Comparison of ENCODE assay signal across 11 mouse cellular contexts in genomic region chr11:98752562-98753140, GRCm38 (mm10). TPM values are rescaled to one million over a fixed set of nuclear protein-coding genes. Genes with fewer than 3 reads are reported as not detected.
DNase-seq lines count a peak whose midpoint lies in the region; ATAC-seq lines count a peak whose summit lies in the region.
"Had no signal": no experiment of that assay in that cellular context is flagged by ENCODE, and none has a peak within 500 bp of the region (broad histone marks: within the 10 kb centered on the region; RNA-seq: fewer than 3 reads in every experiment).

No protein-coding gene starts in this region.

- H3K4me2 ChIP-seq in lung, embryonic 16.5 days (ENCODE audit: low read depth, low read length) = no peak overlapping the region
- no peak overlapping the region for H3K4me2 ChIP-seq in kidney, embryonic 16.5 days (replicated peaks; ENCODE audit: low read depth, low read length)
- H3K4me2 ChIP-seq in stomach, embryonic 14.5 days (replicated peaks; ENCODE audit: low read depth, low read length) = no peak overlapping the region

- H3K36me3 ChIP-seq in lung, embryonic 16.5 days (ENCODE audit: control insufficient read depth, insufficient read depth, low read length) = peaks cover 9% of the 10 kb centered on the region
- peaks cover 20% of the 10 kb centered on the region; the same call in 1 of the 2 replicates for H3K36me3 ChIP-seq in kidney, embryonic 16.5 days (ENCODE audit: insufficient read depth, low read length)
- peaks cover 22% of the 10 kb centered on the region for H3K36me3 ChIP-seq in stomach, embryonic 14.5 days (ENCODE audit: control insufficient read depth, insufficient read depth, low read length)

- ATAC-seq in lung, embryonic 16.5 days (ENCODE audit: low read depth) = no peak
- ATAC-seq in kidney, embryonic 16.5 days (ENCODE audit: low FRiP score, low TSS enrichment) = no peak
- ATAC-seq in stomach, embryonic 14.5 days (ENCODE audit: insufficient number of reproducible peaks, insufficient read depth, low FRiP score, low read depth) = no peak

- DNase-seq in heart, adult 11 months = peak; percentile 82
- no peak for DNase-seq in heart, postnatal 14 days
- no peak for DNase-seq in lung, postnatal 36 days
- no peak for DNase-seq in adrenal gland, postnatal 14 days
- no peak for DNase-seq in testis, postnatal 10 days (ENCODE audit: low spot score)
- DNase-seq: cerebellum, postnatal 36 days had no signal

- intact Hi-C loops in heart, postnatal 14 days (cut with DNase I) = no loop called here

- peak overlapping the region; percentile 39; the same call in 1 of the 2 replicates for H3K9ac ChIP-seq in lung, embryonic 16.5 days (ENCODE audit: low read length)
- H3K9ac ChIP-seq in kidney, embryonic 16.5 days (replicated peaks; ENCODE audit: low read length) = peak overlapping the region; percentile 36
- no peak overlapping the region for H3K9ac ChIP-seq in stomach, embryonic 14.5 days (replicated peaks; ENCODE audit: low read depth, low read length)

- H3K4me1 ChIP-seq in lung, embryonic 16.5 days (replicated peaks; ENCODE audit: control insufficient read depth, insufficient read depth, low read length) = peaks cover 75% of the 10 kb centered on the region
- H3K4me1 ChIP-seq in kidney, embryonic 16.5 days (ENCODE audit: insufficient read depth, low read length) = peaks cover 71% of the 10 kb centered on the region
- H3K4me1 ChIP-seq in stomach, embryonic 14.5 days (ENCODE audit: control insufficient read depth, insufficient read depth, low read length) = peaks cover 65% of the 10 kb centered on the region

- peak overlapping the region; percentile 96 for H3K27ac ChIP-seq in lung, embryonic 16.5 days (ENCODE audit: low read length)
- peak overlapping the region; percentile 85 for H3K27ac ChIP-seq in kidney, embryonic 16.5 days (ENCODE audit: low read length)
- peak overlapping the region; percentile 76; the same call in 1 of the 2 replicates for H3K27ac ChIP-seq in stomach, embryonic 14.5 days (ENCODE audit: low read length)

- 76% methylated on average over 10 of the region's 10 CpGs for WGBS in lung, embryonic 16.5 days
- WGBS in kidney, embryonic 16.5 days = 76% methylated on average over 10 of the region's 10 CpGs
- WGBS in stomach, embryonic 14.5 days = 80% methylated on average over 10 of the region's 10 CpGs

- no peak overlapping the region for H3K4me3 ChIP-seq in lung, embryonic 16.5 days (ENCODE audit: low read length)
- H3K4me3 ChIP-seq in kidney, embryonic 16.5 days (ENCODE audit: low read length) = no peak overlapping the region
- no peak overlapping the region for H3K4me3 ChIP-seq in stomach, embryonic 14.5 days (ENCODE audit: low read depth, low read length)

- H3K9me3 ChIP-seq in lung, embryonic 16.5 days (ENCODE audit: control insufficient read depth, low read length) = no peaks in the 10 kb centered on the region
- H3K9me3 ChIP-seq in kidney, embryonic 16.5 days (ENCODE audit: low read length) = no peaks in the 10 kb centered on the region
- no peaks in the 10 kb centered on the region for H3K9me3 ChIP-seq in stomach, embryonic 14.5 days (ENCODE audit: control insufficient read depth, low read depth, low read length)

- H3K27me3 ChIP-seq in lung, embryonic 16.5 days (ENCODE audit: control insufficient read depth, insufficient read depth, low read depth, low read length) = no peaks in the 10 kb centered on the region
- no peaks in the 10 kb centered on the region for H3K27me3 ChIP-seq in kidney, embryonic 16.5 days (ENCODE audit: insufficient read depth, low read length)
- no peaks in the 10 kb centered on the region for H3K27me3 ChIP-seq in stomach, embryonic 14.5 days (ENCODE audit: control insufficient read depth, insufficient read depth, low read length)

RNA-seq across cellular contexts. Expression of gene Thra, which starts 12.2 kb away (rescaled TPM):
- 100 to 1,000 TPM; 123 to 130 TPM for total RNA-seq in heart, postnatal 14 days (2021)
- polyA plus RNA-seq in lung, embryonic 16.5 days (2015; fragmentation: Nextera tagmentation; extraction: Ambion mirVana) = 36.3 and 36.4 TPM in 2 replicates
- 24.4 and 25.9 TPM in 2 replicates for polyA plus RNA-seq in kidney, embryonic 16.5 days (2015; fragmentation: Nextera tagmentation; extraction: Ambion mirVana)
- polyA plus RNA-seq in stomach, embryonic 14.5 days (2014; fragmentation: Nextera tagmentation; extraction: Ambion mirVana) = 61.4 and 62.9 TPM in 2 replicates
- 106 and 124 TPM in 2 replicates for total RNA-seq in adrenal gland, postnatal 14 days (2021)

RNA-seq across cellular contexts. Expression of gene Nr1d1, which starts 22.5 kb away (rescaled TPM):
- total RNA-seq in heart, postnatal 14 days (2021) = 10 to 100 TPM; 20.7 to 31.5 TPM
- polyA plus RNA-seq in lung, embryonic 16.5 days (2015; fragmentation: Nextera tagmentation; extraction: Ambion mirVana) = 1.4 and 1.6 TPM in 2 replicates
- 2.2 and 2.4 TPM in 2 replicates for polyA plus RNA-seq in kidney, embryonic 16.5 days (2015; fragmentation: Nextera tagmentation; extraction: Ambion mirVana)
- polyA plus RNA-seq in stomach, embryonic 14.5 days (2014; fragmentation: Nextera tagmentation; extraction: Ambion mirVana) = 1.7 and 2.3 TPM in 2 replicates
- total RNA-seq in adrenal gland, postnatal 14 days (2021) = 32.9 and 51.0 TPM in 2 replicates

RNA-seq across cellular contexts. Expression of gene Med24, which starts 23.4 kb away (rescaled TPM):
- total RNA-seq in heart, postnatal 14 days (2021) = 10 to 100 TPM; 49.5 to 49.8 TPM
- 56.6 and 57.8 TPM in 2 replicates for polyA plus RNA-seq in lung, embryonic 16.5 days (2015; fragmentation: Nextera tagmentation; extraction: Ambion mirVana)
- 71.4 and 73.9 TPM in 2 replicates for polyA plus RNA-seq in kidney, embryonic 16.5 days (2015; fragmentation: Nextera tagmentation; extraction: Ambion mirVana)
- polyA plus RNA-seq in stomach, embryonic 14.5 days (2014; fragmentation: Nextera tagmentation; extraction: Ambion mirVana) = 39.9 and 41.0 TPM in 2 replicates
- total RNA-seq in adrenal gland, postnatal 14 days (2021) = 47.4 and 55.5 TPM in 2 replicates

RNA-seq across cellular contexts. Expression of gene Msl1, which starts 42.7 kb away (rescaled TPM):
- 10 to 100 TPM; 71.2 to 71.8 TPM for total RNA-seq in heart, postnatal 14 days (2021)
- polyA plus RNA-seq in lung, embryonic 16.5 days (2015; fragmentation: Nextera tagmentation; extraction: Ambion mirVana) = 19.4 and 20.3 TPM in 2 replicates
- 23.7 and 24.2 TPM in 2 replicates for polyA plus RNA-seq in kidney, embryonic 16.5 days (2015; fragmentation: Nextera tagmentation; extraction: Ambion mirVana)
- 21.6 and 22.3 TPM in 2 replicates for polyA plus RNA-seq in stomach, embryonic 14.5 days (2014; fragmentation: Nextera tagmentation; extraction: Ambion mirVana)
- total RNA-seq in adrenal gland, postnatal 14 days (2021) = 88.5 and 88.7 TPM in 2 replicates

RNA-seq across cellular contexts. Expression of gene Csf3, which starts 51.6 kb away (rescaled TPM):
- not detected for total RNA-seq in heart, postnatal 14 days (2021)
- not detected in 2 replicates for polyA plus RNA-seq in lung, embryonic 16.5 days (2015; fragmentation: Nextera tagmentation; extraction: Ambion mirVana)
- polyA plus RNA-seq in kidney, embryonic 16.5 days (2015; fragmentation: Nextera tagmentation; extraction: Ambion mirVana) = 0.11 TPM in 1 of 2 replicates, not detected in the other
- polyA plus RNA-seq in stomach, embryonic 14.5 days (2014; fragmentation: Nextera tagmentation; extraction: Ambion mirVana) = not detected in 2 replicates
- total RNA-seq in adrenal gland, postnatal 14 days (2021) = not detected in 2 replicates
- total RNA-seq: layer of hippocampus, postnatal 14 days had no signal
- polyA plus RNA-seq: myocyte had no signal
